Mouse (Mus musculus): ENCODE measurements around the gene Ate1. TPM values are rescaled to one million over a fixed set of nuclear protein-coding genes. Genes with fewer than 3 reads are reported as not detected.

Gene Ate1
- total RNA-seq, 2 experiments from 2014 or later = 37.8 to 40.1 TPM

Other genes with a start within 250 kb of the Ate1 start
- gene Nsmce4a, start 52.7 kb upstream of the Ate1 start, total RNA-seq (2021) = 10 to 100 TPM; 55.1 to 56.4 TPM
- gene Tacc2, start 57.1 kb upstream of the Ate1 start, total RNA-seq (2021) = 100 to 1,000 TPM; 208 to 286 TPM